Mouse (Mus musculus): Measurements from ENCODE around the gene Agxt2.

Gene Agxt2

GRCm38 (mm10) chr15:10426545-10427266 is 68.4 kb downstream of the Agxt2 start:
- no peak for DNase-seq (ENCODE audit: low spot score)

GRCm38 (mm10) chr15:10436893-10437292 is 78.6 kb downstream of the Agxt2 start:
- DNase-seq (ENCODE audit: low spot score) = no peak

GRCm38 (mm10) chr15:10439963-10440362 is 81.6 kb downstream of the Agxt2 start:
- DNase-seq (ENCODE audit: low spot score) = no peak

- no peak for DNase-seq (ENCODE audit: low spot score)
Measured at GRCm38 (mm10) chr15:10441493-10441892, 83.2 kb downstream of the Agxt2 start.

- no peak for DNase-seq (ENCODE audit: low spot score)
Measured at GRCm38 (mm10) chr15:10442275-10442674, 83.9 kb downstream of the Agxt2 start.

- no peak for DNase-seq (ENCODE audit: low spot score)
Measured at GRCm38 (mm10) chr15:10447102-10447501, 88.8 kb downstream of the Agxt2 start.
